Mouse (Mus musculus) natural killer cell, adult 2 months (primary cell): Measurements from ENCODE around the gene Pde4d.

Source experiments
- DNase-seq, 2 experiments: peaks; one replicate each; pipeline ENCODE4 v3.0.0; 2022; ENCODE audit warnings: low spot score in 2 of 2

Pde4d gene

GRCm38 (mm10) chr13:108449116-108450097 is at the start of gene Pde4d:
Pde4d (plus strand) TSS chr13:108449948.
- no peak for DNase-seq

- DNase-seq, result no peak
Measured at GRCm38 (mm10) chr13:108403197-108403596, 46.6 kb upstream of the Pde4d start.

GRCm38 (mm10) chr13:108404372-108404771 is 45.4 kb upstream of the Pde4d start:
- no peak for DNase-seq

GRCm38 (mm10) chr13:108415464-108415863 is 34.3 kb upstream of the Pde4d start:
- no peak for DNase-seq

- no peak for DNase-seq
Measured at GRCm38 (mm10) chr13:108418741-108419507, 30.8 kb upstream of the Pde4d start.

- DNase-seq, result peak; percentile 11 to 33
Measured at GRCm38 (mm10) chr13:108426322-108426721, 23.4 kb upstream of the Pde4d start.

GRCm38 (mm10) chr13:108428809-108429208 is 20.9 kb upstream of the Pde4d start:
- DNase-seq, result no peak

- no peak for DNase-seq
Measured at GRCm38 (mm10) chr13:108429623-108430022, 20.1 kb upstream of the Pde4d start.

- no peak for DNase-seq
Measured at GRCm38 (mm10) chr13:108431776-108432175, 18.0 kb upstream of the Pde4d start.

GRCm38 (mm10) chr13:108435687-108436086 is 14.1 kb upstream of the Pde4d start:
- DNase-seq, result no peak

- no peak for DNase-seq
Measured at GRCm38 (mm10) chr13:108437424-108437823, 12.3 kb upstream of the Pde4d start.

- DNase-seq, result no peak
Measured at GRCm38 (mm10) chr13:108439012-108439411, 10.7 kb upstream of the Pde4d start.

- DNase-seq, result no peak
Measured at GRCm38 (mm10) chr13:108448348-108448931, 1.3 kb upstream of the Pde4d start.

- DNase-seq, result no peak
Measured at GRCm38 (mm10) chr13:108451122-108451521, 1.4 kb downstream of the Pde4d start.

GRCm38 (mm10) chr13:108453064-108453919 is 3.5 kb downstream of the Pde4d start:
- peak in 1 of 2 experiments; percentile 5 for DNase-seq

- no peak for DNase-seq
Measured at GRCm38 (mm10) chr13:108462518-108462917, 12.8 kb downstream of the Pde4d start.

- DNase-seq, result no peak
Measured at GRCm38 (mm10) chr13:108465755-108466154, 16.0 kb downstream of the Pde4d start.

- DNase-seq, result no peak
Measured at GRCm38 (mm10) chr13:108467046-108467445, 17.3 kb downstream of the Pde4d start.

- DNase-seq, result no peak
Measured at GRCm38 (mm10) chr13:108480451-108480850, 30.7 kb downstream of the Pde4d start.

GRCm38 (mm10) chr13:108485036-108485435 is 35.3 kb downstream of the Pde4d start:
- DNase-seq, result peak in 1 of 2 experiments; percentile 6

GRCm38 (mm10) chr13:108487066-108487465 is 37.3 kb downstream of the Pde4d start:
- DNase-seq, result no peak
